Mouse (Mus musculus): ENCODE measurements at regions not wholly inside any gene's neighbourhood (a gene's known extent, or its start where the extent isn't known, plus 50 kb on each side); places are given as distances from the start of the nearest gene placed in this dataset.
A peak's percentile ranks its signal among the peaks of the same experiment; 100 is the strongest.
"Not testable (repeated sequence)": the region's sequence is repeated elsewhere in the genome, so short reads cannot be mapped to it uniquely, and the experiment has no call there.

- no peak for DNase-seq (ENCODE audit: low read depth, low spot score)
Measured at GRCm38 (mm10) chr2:166476953-166477352, 236.7 kb downstream of the Prex1 start.

- DNase-seq (ENCODE audit: low read depth, low spot score) = no peak
Measured at GRCm38 (mm10) chr2:166475624-166476023, 238.0 kb downstream of the Prex1 start.

- DNase-seq (ENCODE audit: low read depth, low spot score) = no peak
Measured at GRCm38 (mm10) chr2:166474601-166475000, 239.0 kb downstream of the Prex1 start.

DNA sequence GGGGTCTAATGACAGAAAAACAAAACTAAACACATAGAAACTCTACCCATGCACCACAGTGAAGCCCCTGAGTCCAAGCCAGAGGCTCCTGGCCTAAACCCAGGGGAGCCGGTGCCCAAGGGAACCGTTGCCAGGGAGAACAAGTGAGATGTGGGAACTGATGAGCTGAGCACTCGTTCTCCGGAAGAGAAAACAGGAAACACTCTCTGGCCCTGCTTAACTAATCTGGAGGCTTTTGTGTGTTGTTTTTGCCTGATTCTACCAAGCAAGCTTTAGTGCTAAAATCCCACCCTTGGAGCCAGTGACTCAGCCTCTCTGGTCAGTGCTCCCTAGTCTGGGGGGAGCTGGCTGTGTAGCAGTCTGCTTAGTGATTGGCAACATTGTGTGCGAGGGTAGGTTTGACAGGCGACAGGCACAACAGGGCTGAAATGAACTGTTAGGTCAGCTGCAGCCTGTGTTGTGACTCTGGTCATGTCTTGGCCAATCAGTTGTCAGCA lies 242.3 kb downstream of the Prex1 start:
- DNase-seq (ENCODE audit: low read depth, low spot score) = no peak

- no peak for DNase-seq (ENCODE audit: low read depth, low spot score)
Measured at GRCm38 (mm10) chr2:166469046-166469593, 244.5 kb downstream of the Prex1 start.

- no peak for DNase-seq (ENCODE audit: low read depth, low spot score)
Measured at GRCm38 (mm10) chr2:166467137-166467536, 246.5 kb downstream of the Prex1 start.

DNA sequence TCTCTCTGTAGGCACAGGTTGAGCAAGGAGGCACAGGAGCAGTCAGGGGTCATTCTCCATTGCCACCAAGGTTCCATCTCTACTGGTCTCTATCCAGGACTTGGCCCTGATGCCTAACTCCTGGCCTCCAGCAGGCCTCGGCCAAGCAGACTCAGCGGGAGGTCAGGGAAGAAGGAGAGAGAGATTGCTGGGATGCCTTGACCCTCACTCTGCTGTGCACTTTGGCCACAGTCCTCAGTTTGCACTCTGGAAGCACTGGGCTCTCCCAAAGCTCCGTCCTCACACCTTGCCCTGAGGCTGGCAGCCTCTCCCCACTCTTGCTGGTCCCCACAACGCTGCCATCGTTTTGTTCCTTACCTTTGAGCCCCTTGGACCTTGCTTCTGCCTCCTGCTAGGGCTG lies 248.1 kb downstream of the Prex1 start:
- DNase-seq (ENCODE audit: low read depth, low spot score) = no peak

GRCm38 (mm10) chr2:166463539-166463938 lies 250.1 kb downstream of the Prex1 start:
- DNase-seq (ENCODE audit: low read depth, low spot score) = no peak

- DNase-seq (ENCODE audit: low read depth, low spot score) = no peak
Measured at GRCm38 (mm10) chr2:166461956-166462355, 251.7 kb downstream of the Prex1 start.

GRCm38 (mm10) chr2:166461103-166461502 lies 252.5 kb downstream of the Prex1 start:
- DNase-seq (ENCODE audit: low read depth, low spot score) = no peak

GRCm38 (mm10) chr2:166459955-166460354 lies 253.7 kb downstream of the Prex1 start:
- no peak for DNase-seq (ENCODE audit: low read depth, low spot score)

DNA sequence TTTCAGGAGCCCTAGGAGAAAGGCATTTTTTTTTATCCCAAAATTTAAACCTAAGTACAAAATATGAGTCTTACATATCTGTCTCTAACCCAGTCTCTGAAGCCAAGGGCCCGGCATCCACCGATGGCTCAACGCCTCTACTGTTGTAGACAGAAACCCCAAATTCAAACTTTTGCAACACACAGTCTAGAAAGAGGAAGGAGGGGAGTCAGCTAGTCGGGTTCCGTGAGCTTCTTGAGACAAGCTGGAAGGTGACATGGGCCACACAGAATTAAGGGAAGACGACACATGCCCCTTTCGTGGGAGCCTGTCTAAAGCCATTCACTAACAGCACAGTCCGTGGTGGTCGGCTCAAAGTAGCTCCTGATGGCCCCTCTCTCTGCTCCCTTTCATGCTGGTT lies 254.7 kb downstream of the Prex1 start:
- no peak for DNase-seq (ENCODE audit: low read depth, low spot score)

GRCm38 (mm10) chr2:166457381-166458172 lies 256.1 kb downstream of the Prex1 start:
- peak; percentile 27 for DNase-seq (ENCODE audit: low read depth, low spot score)

GRCm38 (mm10) chr2:166454160-166454888 lies 259.3 kb downstream of the Prex1 start:
- DNase-seq (ENCODE audit: low read depth, low spot score) = not testable (repeated sequence)

GRCm38 (mm10) chr2:166450964-166451363 lies 262.7 kb downstream of the Prex1 start:
- DNase-seq (ENCODE audit: low read depth, low spot score) = no peak

GRCm38 (mm10) chr2:166450380-166450779 lies 263.3 kb downstream of the Prex1 start:
- DNase-seq (ENCODE audit: low read depth, low spot score) = no peak

- DNase-seq (ENCODE audit: low read depth, low spot score) = no peak
Measured at GRCm38 (mm10) chr2:166448724-166449123, 264.9 kb downstream of the Prex1 start.

DNA sequence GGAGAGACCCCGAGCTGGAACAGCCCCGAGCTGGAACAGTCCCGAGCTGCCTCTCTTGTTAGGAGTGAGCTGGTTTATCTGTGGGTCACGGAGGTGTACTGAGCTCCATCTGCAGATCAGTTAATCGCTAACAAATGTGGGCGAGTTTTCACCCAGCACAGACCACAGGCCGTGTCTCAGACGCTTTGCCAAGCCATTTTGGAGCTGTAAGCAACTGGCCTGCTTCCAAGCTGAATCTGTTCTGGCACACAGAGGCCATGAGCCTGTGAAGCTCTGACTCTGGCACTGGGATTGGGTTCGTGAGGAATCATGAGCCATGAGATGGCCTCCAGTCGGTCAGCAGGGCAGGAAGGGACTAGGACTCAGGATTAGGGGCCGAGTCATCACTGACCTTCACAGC lies 265.5 kb downstream of the Prex1 start:
- no peak for DNase-seq (ENCODE audit: low read depth, low spot score)

DNA sequence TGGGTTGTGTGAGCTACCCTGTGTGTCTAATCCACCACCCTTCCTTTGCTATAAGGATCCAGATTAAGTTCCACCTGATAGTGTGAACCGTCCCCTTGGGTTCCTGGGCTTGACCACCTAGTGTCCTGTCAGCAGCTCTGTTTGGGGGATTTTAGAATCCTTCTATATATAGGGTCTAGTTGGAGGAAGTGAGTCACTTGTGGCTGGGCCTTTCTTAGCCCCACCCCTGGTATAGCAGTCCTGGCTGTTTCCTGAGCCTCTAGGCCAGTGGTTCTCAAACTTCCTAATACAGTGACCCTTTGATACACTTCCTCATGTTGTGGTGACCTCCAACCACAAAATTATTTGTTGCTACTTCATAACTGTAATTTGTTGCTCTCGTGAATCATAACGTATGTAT lies 267.1 kb downstream of the Prex1 start:
- DNase-seq (ENCODE audit: low read depth, low spot score) = peak; percentile 70

DNA sequence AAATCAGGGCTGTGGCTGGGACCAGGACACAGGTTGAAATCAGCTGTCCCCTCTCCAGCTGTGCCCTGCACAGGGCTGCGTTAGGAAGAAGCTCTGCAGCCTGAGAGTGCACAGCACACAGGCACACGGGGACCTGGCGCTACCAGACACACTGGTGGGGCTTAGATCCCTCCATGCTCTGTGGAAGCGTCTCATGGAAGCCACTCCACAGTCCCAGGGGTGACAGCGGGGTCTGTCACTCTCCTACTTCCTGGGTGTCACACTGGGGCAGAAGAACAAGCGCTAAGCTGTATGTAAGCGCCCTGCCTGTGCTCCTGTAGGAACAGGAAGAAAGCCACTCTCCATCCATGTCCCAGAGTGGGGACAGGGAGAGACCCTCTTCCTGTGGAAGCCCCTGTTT lies 267.8 kb downstream of the Prex1 start:
- DNase-seq (ENCODE audit: low read depth, low spot score) = not testable (repeated sequence)

- no peak for DNase-seq (ENCODE audit: low read depth, low spot score)
Measured at GRCm38 (mm10) chr2:166442997-166443396, 270.6 kb downstream of the Prex1 start.
